Mouse (Mus musculus) myocyte (in vitro differentiated cells): ENCODE data around the gene Tmsb15b2.

ENCODE experiments used
- E2F4 ChIP-seq: IDR thresholded peaks from one replicate; pipeline ENCODE4 v1.6.1; 2011; ENCODE audit warnings: mild to moderate bottlenecking, control low read depth, moderate library complexity; ENCODE audit not compliant: insufficient read depth
- TCF12 ChIP-seq: IDR thresholded peaks from one replicate; pipeline ENCODE4 v1.6.1; 2011; ENCODE audit warnings: mild to moderate bottlenecking, control low read depth; ENCODE audit not compliant: poor library complexity, insufficient read depth, severe bottlenecking

DNA sequence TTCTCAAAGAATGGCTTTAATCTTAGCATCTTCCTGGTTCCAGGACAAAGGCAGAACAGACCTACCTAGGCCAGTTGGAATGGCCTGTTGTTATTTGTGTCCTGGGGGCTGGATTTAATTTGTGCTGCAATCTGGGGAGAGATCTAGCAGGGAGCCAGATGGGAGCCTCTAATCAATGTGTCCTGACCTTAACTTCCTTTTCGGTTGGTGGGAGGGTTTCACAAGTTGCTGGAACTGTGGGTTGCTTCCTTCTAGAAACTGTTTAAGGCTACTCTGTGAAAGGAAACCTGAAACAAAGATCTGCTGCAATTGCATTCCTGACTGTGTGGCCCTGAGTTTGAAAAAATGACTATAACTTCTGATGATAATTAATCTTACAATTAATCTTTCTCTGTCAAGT, 42.4 kb upstream of the Tmsb15b2 start:
- TF ChIP-seq E2F4 (no peak), TCF12 (no peak)
